9 mouse cellular contexts compared by ENCODE assay signal in the genomic region with DNA sequence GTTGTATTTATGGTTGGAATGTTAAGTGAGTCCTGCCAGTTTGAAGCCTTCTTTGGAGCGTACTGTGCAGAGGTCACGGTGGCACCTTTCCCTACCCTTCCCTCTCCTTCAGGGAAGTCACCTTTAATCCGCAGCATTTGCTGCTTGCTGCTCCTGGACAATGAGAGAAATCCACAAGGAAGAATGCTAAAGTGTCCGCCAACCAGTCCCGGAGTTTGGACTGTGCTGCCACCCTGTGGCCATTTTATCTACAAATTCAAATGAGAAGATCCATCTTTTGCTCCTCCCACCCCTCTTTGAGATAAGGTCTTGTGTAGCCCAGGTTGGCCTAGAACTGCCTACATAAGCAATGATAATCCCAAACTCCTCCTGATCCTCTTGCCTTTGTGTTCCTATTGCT. TPM values are rescaled to one million over a fixed set of nuclear protein-coding genes. Genes with fewer than 3 reads are reported as not detected.
DNase-seq lines count a peak whose midpoint lies in the region; ATAC-seq and TF ChIP-seq lines count a peak whose summit lies in the region.
"Had no signal": no experiment of that assay in that cellular context is flagged by ENCODE, and none has a peak within 500 bp of the region (broad histone marks: within the 10 kb centered on the region; RNA-seq: fewer than 3 reads in every experiment).

No protein-coding gene starts in this region.

- ATAC-seq in kidney, embryonic 15.5 days (replicated peaks; ENCODE audit: low FRiP score), result 0 out of 2 replicates have a peak, but pooled peaks have one; percentile 54
- peak; percentile 44; the same call in 1 of the 2 replicates for ATAC-seq in limb, embryonic 14.5 days (ENCODE audit: low FRiP score, low read depth)
- 0 out of 2 replicates have a peak, but pooled peaks have one; percentile 48 for ATAC-seq in neural tube, embryonic 11.5 days (ENCODE audit: insufficient read depth, low FRiP score, low TSS enrichment)

- H3K36me3 ChIP-seq in heart, embryonic 10.5 days, result no peaks in the 10 kb centered on the region
- H3K36me3 ChIP-seq in kidney, embryonic 15.5 days, result no peaks in the 10 kb centered on the region
- H3K36me3 ChIP-seq in limb, embryonic 14.5 days (ENCODE audit: control insufficient read depth, insufficient read depth, low read length), result no peaks in the 10 kb centered on the region
- no peaks in the 10 kb centered on the region for H3K36me3 ChIP-seq in neural tube, embryonic 11.5 days (ENCODE audit: control insufficient read depth, insufficient read depth, low read length)
- H3K36me3 ChIP-seq in splenic B cell, adult 2 months (ENCODE audit: control insufficient read depth, insufficient read depth, low read length, poor library complexity, severe bottlenecking), result no peaks in the 10 kb centered on the region
- H3K36me3 ChIP-seq: stomach, embryonic 15.5 days had no signal

- H3K27ac ChIP-seq in embryonic fibroblast, embryonic 13.5 days (ENCODE audit: insufficient read depth, low read length), result no peak overlapping the region
- H3K27ac ChIP-seq in heart, embryonic 10.5 days, result no peak overlapping the region
- no peak overlapping the region for H3K27ac ChIP-seq in kidney, embryonic 15.5 days
- no peak overlapping the region for H3K27ac ChIP-seq in limb, embryonic 14.5 days (replicated peaks; ENCODE audit: low read depth, low read length)
- H3K27ac ChIP-seq in neural tube, embryonic 11.5 days (ENCODE audit: low read depth, low read length), result no peak overlapping the region
- H3K27ac ChIP-seq: stomach, embryonic 15.5 days had no signal

- H3K4me3 ChIP-seq in embryonic fibroblast, embryonic 13.5 days (ENCODE audit: insufficient read depth, low read length), result no peak overlapping the region
- no peak overlapping the region for H3K4me3 ChIP-seq in heart, embryonic 10.5 days
- H3K4me3 ChIP-seq in kidney, embryonic 15.5 days (replicated peaks), result no peak overlapping the region
- no peak overlapping the region for H3K4me3 ChIP-seq in limb, embryonic 14.5 days (replicated peaks; ENCODE audit: low read length)
- H3K4me3 ChIP-seq in neural tube, embryonic 11.5 days (ENCODE audit: low read depth, low read length), result no peak overlapping the region
- H3K4me3 ChIP-seq: stomach, embryonic 15.5 days had no signal

- WGBS in heart, embryonic 10.5 days, result 9% methylated on average over 5 of the region's 5 CpGs
- WGBS in kidney, embryonic 15.5 days, result 5% methylated on average over 5 of the region's 5 CpGs
- 6% methylated on average over 5 of the region's 5 CpGs for WGBS in limb, embryonic 14.5 days
- 10% methylated on average over 5 of the region's 5 CpGs for WGBS in neural tube, embryonic 11.5 days

- no peak overlapping the region for H3K4me2 ChIP-seq in kidney, embryonic 15.5 days
- H3K4me2 ChIP-seq in limb, embryonic 14.5 days (replicated peaks; ENCODE audit: low read depth, low read length, severe bottlenecking), result no peak overlapping the region
- no peak overlapping the region for H3K4me2 ChIP-seq in neural tube, embryonic 11.5 days (ENCODE audit: low read depth)
- H3K4me2 ChIP-seq: stomach, embryonic 15.5 days had no signal

- 0 out of 2 replicates have a peak, but pooled peaks have one; percentile 27 for TF ChIP-seq CTCF in embryonic fibroblast, embryonic 13.5 days (IDR thresholded peaks at IDR 0.05; ENCODE audit: borderline replicate concordance, insufficient read depth, low read length)

- no peaks in the 10 kb centered on the region for H3K9me3 ChIP-seq in heart, embryonic 10.5 days
- no peaks in the 10 kb centered on the region for H3K9me3 ChIP-seq in kidney, embryonic 15.5 days (replicated peaks)
- no peaks in the 10 kb centered on the region for H3K9me3 ChIP-seq in limb, embryonic 14.5 days (ENCODE audit: control insufficient read depth, low read length)
- no peaks in the 10 kb centered on the region for H3K9me3 ChIP-seq in neural tube, embryonic 11.5 days (ENCODE audit: control insufficient read depth, low read length)
- H3K9me3 ChIP-seq: stomach, embryonic 15.5 days had no signal

- no peaks in the 10 kb centered on the region for H3K27me3 ChIP-seq in heart, embryonic 10.5 days (ENCODE audit: insufficient read depth, poor library complexity, severe bottlenecking)
- H3K27me3 ChIP-seq in kidney, embryonic 15.5 days, result no peaks in the 10 kb centered on the region
- H3K27me3 ChIP-seq in limb, embryonic 14.5 days (ENCODE audit: control insufficient read depth, insufficient read depth, low read length), result no peaks in the 10 kb centered on the region
- H3K27me3 ChIP-seq in neural tube, embryonic 11.5 days (ENCODE audit: control insufficient read depth, insufficient read depth, low read length), result no peaks in the 10 kb centered on the region
- no peaks in the 10 kb centered on the region for H3K27me3 ChIP-seq in splenic B cell, adult 2 months (ENCODE audit: control insufficient read depth, insufficient read depth, low read length, poor library complexity, severe bottlenecking)
- H3K27me3 ChIP-seq: stomach, embryonic 15.5 days had no signal

- no peak for TF ChIP-seq POLR2A in embryonic fibroblast, embryonic 13.5 days (IDR thresholded peaks at IDR 0.05; ENCODE audit: low read depth, low read length)
- TF ChIP-seq POLR2A in limb, embryonic 14.5 days (IDR thresholded peaks at IDR 0.05; ENCODE audit: borderline replicate concordance, extremely low read depth, insufficient read depth, insufficient read length), result no peak

- DNase-seq in A20 (ENCODE audit: low read depth, low spot score), result peak; percentile 55
- peak; percentile 79 to 88 for DNase-seq in adrenal gland, postnatal 36 days
- DNase-seq in heart, embryonic 10.5 days (ENCODE audit: low spot score), result peak; percentile 82
- peak; percentile 87 for DNase-seq in limb, embryonic 14.5 days (ENCODE audit: low spot score)
- DNase-seq in neural tube, embryonic 11.5 days (ENCODE audit: low spot score), result peak; percentile 82
- DNase-seq in splenic B cell, adult 2 months (ENCODE audit: low read depth, low spot score), result peak; percentile 77

- no peak overlapping the region for H3K9ac ChIP-seq in kidney, embryonic 15.5 days
- H3K9ac ChIP-seq in limb, embryonic 14.5 days (ENCODE audit: low read depth, low read length, severe bottlenecking), result no peak overlapping the region
- H3K9ac ChIP-seq in neural tube, embryonic 11.5 days (ENCODE audit: low read length), result no peak overlapping the region
- H3K9ac ChIP-seq: stomach, embryonic 15.5 days had no signal

- H3K4me1 ChIP-seq in embryonic fibroblast, embryonic 13.5 days (ENCODE audit: control insufficient read depth, insufficient read depth, low read length), result no peaks in the 10 kb centered on the region
- peaks cover 15% of the 10 kb centered on the region; the same call in 1 of the 2 replicates for H3K4me1 ChIP-seq in heart, embryonic 10.5 days
- peaks cover 4% of the 10 kb centered on the region; the same call in 1 of the 2 replicates for H3K4me1 ChIP-seq in kidney, embryonic 15.5 days
- no peaks in the 10 kb centered on the region for H3K4me1 ChIP-seq in limb, embryonic 14.5 days (ENCODE audit: control insufficient read depth, insufficient read depth, low read length)
- no peaks in the 10 kb centered on the region for H3K4me1 ChIP-seq in neural tube, embryonic 11.5 days (ENCODE audit: control insufficient read depth, insufficient read depth, low read length)
- H3K4me1 ChIP-seq: stomach, embryonic 15.5 days had no signal

RNA-seq across cellular contexts. Expression of gene Apobec4, which starts 3.9 kb away (rescaled TPM):
- total RNA-seq in adrenal gland, postnatal 36 days (2021), result not detected
- not detected in 2 replicates for polyA plus RNA-seq in embryonic fibroblast, embryonic 13.5 days (2011; ENCODE audit: insufficient read length, low read depth, missing spikeins)
- polyA plus RNA-seq in heart, embryonic 10.5 days (2016; fragmentation: Nextera tagmentation; extraction: Ambion mirVana), result not detected in 2 replicates
- polyA plus RNA-seq in kidney, embryonic 15.5 days (2015; fragmentation: Nextera tagmentation; extraction: Ambion mirVana), result not detected in 2 replicates
- polyA plus RNA-seq in limb, embryonic 14.5 days (2012; rRNA removed), result not detected in 2 replicates
- polyA plus RNA-seq in limb, embryonic 14.5 days (2014; fragmentation: Nextera tagmentation; extraction: Ambion mirVana), result not detected in 2 replicates
- polyA plus RNA-seq in neural tube, embryonic 11.5 days (2014; fragmentation: Nextera tagmentation; extraction: Ambion mirVana), result not detected in 2 replicates

RNA-seq across cellular contexts. Expression of gene Rgl1, which starts 19.7 kb away (rescaled TPM):
- total RNA-seq in adrenal gland, postnatal 36 days (2021), result 10 to 100 TPM; 27.6 to 37.2 TPM
- polyA plus RNA-seq in embryonic fibroblast, embryonic 13.5 days (2011; ENCODE audit: insufficient read length, low read depth, missing spikeins), result 53.6 and 54.3 TPM in 2 replicates
- polyA plus RNA-seq in heart, embryonic 10.5 days (2016; fragmentation: Nextera tagmentation; extraction: Ambion mirVana), result 51.2 and 58.3 TPM in 2 replicates
- 60.6 and 63.6 TPM in 2 replicates for polyA plus RNA-seq in kidney, embryonic 15.5 days (2015; fragmentation: Nextera tagmentation; extraction: Ambion mirVana)
- 28.5 and 29.6 TPM in 2 replicates for polyA plus RNA-seq in limb, embryonic 14.5 days (2012; rRNA removed)
- polyA plus RNA-seq in limb, embryonic 14.5 days (2014; fragmentation: Nextera tagmentation; extraction: Ambion mirVana), result 40.5 and 46.1 TPM in 2 replicates
- polyA plus RNA-seq in neural tube, embryonic 11.5 days (2014; fragmentation: Nextera tagmentation; extraction: Ambion mirVana), result 31.8 and 34.8 TPM in 2 replicates

RNA-seq across cellular contexts. Expression of gene Arpc5, which starts 19.9 kb away (rescaled TPM):
- total RNA-seq in adrenal gland, postnatal 36 days (2021), result 100 to 1,000 TPM; 102 to 125 TPM
- 190 and 261 TPM in 2 replicates for polyA plus RNA-seq in embryonic fibroblast, embryonic 13.5 days (2011; ENCODE audit: insufficient read length, low read depth, missing spikeins)
- polyA plus RNA-seq in heart, embryonic 10.5 days (2016; fragmentation: Nextera tagmentation; extraction: Ambion mirVana), result 238 and 256 TPM in 2 replicates
- polyA plus RNA-seq in kidney, embryonic 15.5 days (2015; fragmentation: Nextera tagmentation; extraction: Ambion mirVana), result 228 and 235 TPM in 2 replicates
- polyA plus RNA-seq in limb, embryonic 14.5 days (2012; rRNA removed), result 96.4 and 136 TPM in 2 replicates
- 257 and 263 TPM in 2 replicates for polyA plus RNA-seq in limb, embryonic 14.5 days (2014; fragmentation: Nextera tagmentation; extraction: Ambion mirVana)
- 297 and 303 TPM in 2 replicates for polyA plus RNA-seq in neural tube, embryonic 11.5 days (2014; fragmentation: Nextera tagmentation; extraction: Ambion mirVana)

RNA-seq across cellular contexts. Expression of gene Ncf2, which starts 53.6 kb away (rescaled TPM):
- 1 to 10 TPM; 2.8 to 8.8 TPM for total RNA-seq in adrenal gland, postnatal 36 days (2021)
- 0.18 and 1.7 TPM in 2 replicates for polyA plus RNA-seq in embryonic fibroblast, embryonic 13.5 days (2011; ENCODE audit: insufficient read length, low read depth, missing spikeins)
- 2.0 and 3.5 TPM in 2 replicates for polyA plus RNA-seq in heart, embryonic 10.5 days (2016; fragmentation: Nextera tagmentation; extraction: Ambion mirVana)
- 7.8 and 9.0 TPM in 2 replicates for polyA plus RNA-seq in kidney, embryonic 15.5 days (2015; fragmentation: Nextera tagmentation; extraction: Ambion mirVana)
- 3.8 and 5.2 TPM in 2 replicates for polyA plus RNA-seq in limb, embryonic 14.5 days (2012; rRNA removed)
- polyA plus RNA-seq in limb, embryonic 14.5 days (2014; fragmentation: Nextera tagmentation; extraction: Ambion mirVana), result 6.0 and 6.8 TPM in 2 replicates
- 3.8 and 5.9 TPM in 2 replicates for polyA plus RNA-seq in neural tube, embryonic 11.5 days (2014; fragmentation: Nextera tagmentation; extraction: Ambion mirVana)
